Mouse (Mus musculus) liver, adult 2 months (tissue): ENCODE data around the gene Ccdc62. TPM values are rescaled to one million over a fixed set of nuclear protein-coding genes. Genes with fewer than 3 reads are reported as not detected.

Experiments used
- DNase-seq: peaks from one replicate; pipeline ENCODE4 v3.0.0-alpha.2; 2011; ENCODE audit warnings: low read depth, low spot score; ENCODE audit errors: extremely low read depth
- H3K27ac ChIP-seq: fragments of 200-500 bp; replicated peaks from 2 replicates; pipeline ENCODE4 v1.5.1; 2012; ENCODE audit warnings: low read depth, mild to moderate bottlenecking, control low read depth, inconsistent platforms, low read length; ENCODE audit not compliant: insufficient read depth
- H3K27me3 ChIP-seq: fragments of 200-500 bp; 2 replicates; pipeline ENCODE4 v1.6.1; 2012; ENCODE audit warnings: mild to moderate bottlenecking, moderate library complexity, low read length, inconsistent platforms; ENCODE audit not compliant: control insufficient read depth, insufficient read depth
- H3K36me3 ChIP-seq: fragments of 200-500 bp; 2 replicates; pipeline ENCODE4 v1.6.1; 2012; ENCODE audit warnings: low read length, inconsistent platforms; ENCODE audit not compliant: control insufficient read depth, insufficient read depth
- H3K4me1 ChIP-seq: fragments of 200-500 bp; 2 replicates; pipeline ENCODE4 v1.6.1; 2011; ENCODE audit warnings: low read length; ENCODE audit not compliant: control insufficient read depth, insufficient read depth
- H3K4me3 ChIP-seq: fragments of 200-500 bp; 2 replicates; pipeline ENCODE4 v1.5.1; 2011; ENCODE audit warnings: low read depth, mild to moderate bottlenecking, control low read depth, low read length, moderate library complexity; ENCODE audit not compliant: insufficient read depth
- H3K79me2 ChIP-seq: fragments of 200-500 bp; 2 replicates; pipeline ENCODE4 v1.6.1; 2012; ENCODE audit warnings: inconsistent platforms, mild to moderate bottlenecking, low read length, moderate library complexity; ENCODE audit not compliant: control insufficient read depth, insufficient read depth
- H3K9ac ChIP-seq: fragments of 200-500 bp; 2 replicates; pipeline ENCODE4 v1.6.1; 2012; ENCODE audit warnings: low read depth, mild to moderate bottlenecking, control low read depth, inconsistent platforms, low read length
- CTCF ChIP-seq: fragments of 200-500 bp; IDR thresholded peaks from 2 replicates; pipeline ENCODE4 v1.5.1; 2011; ENCODE audit warnings: low read depth, low read length, control low read depth
- POLR2A ChIP-seq: fragments of 200-500 bp; IDR thresholded peaks from 2 replicates; pipeline ENCODE4 v1.6.1; 2011; ENCODE audit warnings: low read length, control low read depth; ENCODE audit not compliant: insufficient read depth; ENCODE audit errors: extremely low read depth
- WGBS: fragments of 180-500 bp; shearing (Covaris S2); methylation state at CpG from one replicate; pipeline ENCODE4 v1.1.7; 2018; 5-methylcytosine and 5-hydroxymethylcytosine counted together
- polyA plus RNA-seq: library from polyadenylated mRNA; depleted of rRNA; stranded (reverse); fragments of >200 nt; gene quantifications from 2 replicates; pipeline ENCODE4 v1.2.3, GENCODE M21; 2012
- total RNA-seq: library from RNA; depleted of rRNA; stranded (reverse); fragments of >200 nt; gene quantifications from 2 replicates; pipeline ENCODE4 v1.2.3, GENCODE M21; 2014

The Ccdc62 gene
- total and polyA plus RNA-seq, 2 experiments = 2.1 to 3.2 TPM

DNA sequence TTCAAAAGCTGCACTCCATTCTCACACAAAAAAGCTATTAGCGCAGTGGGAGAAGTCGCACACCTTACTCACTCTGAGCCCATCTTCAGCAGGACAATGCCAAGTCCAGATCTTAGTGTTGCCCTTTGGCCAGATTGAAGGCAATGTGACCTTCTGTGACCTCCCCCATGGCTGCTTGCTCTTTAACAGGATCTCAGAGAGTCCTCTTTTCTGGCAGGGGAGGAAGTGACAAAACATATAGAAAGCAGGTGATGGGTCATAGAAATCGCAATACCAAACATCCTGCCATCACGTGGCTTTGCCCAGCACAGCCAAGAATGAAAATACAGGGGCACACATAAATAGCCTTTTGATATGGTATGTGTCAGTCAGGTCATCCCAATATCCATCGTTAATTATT, 39.5 kb upstream of the Ccdc62 start:
- H3K4me1 ChIP-seq = no peaks in the 10 kb centered on the region
- TF ChIP-seq CTCF (no peak), POLR2A (no peak)
- no peaks in the 10 kb centered on the region for H3K79me2 ChIP-seq
- peak; percentile 16 for DNase-seq
- WGBS = 43% methylated on average over 5 of the region's 5 CpGs
- H3K9ac ChIP-seq = no peak overlapping the region
- H3K4me3 ChIP-seq = no peak overlapping the region
- H3K36me3 ChIP-seq = no peaks in the 10 kb centered on the region
- no peaks in the 10 kb centered on the region for H3K27me3 ChIP-seq
- H3K27ac ChIP-seq = no peak overlapping the region

DNA sequence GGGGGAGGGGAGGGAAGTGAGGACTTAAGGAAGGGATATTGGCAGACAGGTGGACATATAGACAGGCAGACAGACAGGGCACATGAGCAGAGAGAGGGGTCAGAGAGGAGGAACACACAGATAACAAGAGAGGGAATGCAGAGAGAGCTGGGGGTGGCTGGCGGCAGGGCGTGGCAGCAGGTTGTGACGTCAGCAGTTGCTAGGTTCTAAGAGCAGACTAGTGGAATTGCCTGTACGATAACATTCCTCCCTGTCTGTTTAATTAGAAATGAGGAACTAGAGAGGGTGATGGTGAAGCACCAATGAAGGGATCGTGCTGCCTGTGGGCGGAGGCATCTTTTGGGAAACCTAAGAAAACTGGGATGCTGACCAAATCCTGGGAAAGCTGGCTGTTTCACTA, 38.8 kb upstream of the Ccdc62 start:
- H3K79me2 ChIP-seq = no peaks in the 10 kb centered on the region
- no peak overlapping the region for H3K27ac ChIP-seq
- no peaks in the 10 kb centered on the region for H3K27me3 ChIP-seq
- no peak overlapping the region for H3K9ac ChIP-seq
- no peak overlapping the region for H3K4me3 ChIP-seq
- no peaks in the 10 kb centered on the region for H3K4me1 ChIP-seq
- no peaks in the 10 kb centered on the region for H3K36me3 ChIP-seq
- no peak for TF ChIP-seq CTCF
- TF ChIP-seq POLR2A = no peak
- DNase-seq = no peak
- 49% methylated on average over 6 of the region's 6 CpGs for WGBS

DNA sequence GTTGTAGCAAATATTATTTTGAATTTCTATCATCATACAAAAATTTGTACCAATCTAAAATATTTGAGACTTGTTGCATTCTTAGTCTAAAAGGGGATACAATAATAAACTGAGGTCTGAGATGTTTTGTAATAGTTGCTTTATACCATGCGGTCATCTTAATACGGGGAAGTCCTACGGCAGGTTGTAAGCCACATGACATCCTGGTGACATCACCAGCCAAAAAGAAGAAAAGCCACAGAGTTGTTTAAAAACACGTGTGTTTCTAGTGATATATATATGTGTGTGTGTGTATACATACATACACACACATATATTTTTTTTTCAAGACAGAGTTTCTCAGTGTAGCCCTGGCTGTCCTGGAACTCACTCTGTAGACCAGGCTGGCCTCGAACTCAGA, 37.0 kb upstream of the Ccdc62 start:
- TF ChIP-seq POLR2A = no peak
- no peak for TF ChIP-seq CTCF
- H3K36me3 ChIP-seq = no peaks in the 10 kb centered on the region
- WGBS = 83% methylated on average over 5 of the region's 5 CpGs

DNA sequence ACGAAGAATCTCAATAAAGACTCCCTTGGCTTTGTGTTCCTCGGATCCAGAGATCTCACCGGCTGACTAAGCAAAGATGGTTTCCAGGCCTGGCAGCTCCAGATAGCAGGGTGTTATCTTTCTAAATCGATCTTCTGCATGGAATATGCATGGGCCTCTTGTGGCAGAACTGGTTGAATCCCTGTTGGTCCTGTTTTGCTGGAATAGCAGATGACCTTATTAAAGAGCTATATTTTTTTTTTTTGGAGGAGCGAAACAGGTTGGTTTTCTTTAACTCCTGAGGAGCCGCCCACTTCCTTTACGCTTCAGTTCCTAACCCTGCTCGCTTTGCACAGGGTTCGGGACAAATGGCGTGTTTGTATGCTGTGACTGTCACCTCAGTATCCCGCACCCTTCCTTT, 34.1 kb upstream of the Ccdc62 start:
- Histone ChIP-seq H3K27ac (no peak overlapping the region), H3K27me3 (no peaks in the 10 kb centered on the region), H3K36me3 (no peaks in the 10 kb centered on the region), H3K79me2 (no peaks in the 10 kb centered on the region), H3K4me1 (no peaks in the 10 kb centered on the region), H3K4me3 (no peak overlapping the region), H3K9ac (no peak overlapping the region)
- no peak for DNase-seq
- TF ChIP-seq CTCF (no peak), POLR2A (no peak)
- 88% methylated on average over 11 of the region's 11 CpGs for WGBS

More for the DNA sequence above, 37.0 kb upstream of the Ccdc62 start:
- no peaks in the 10 kb centered on the region for H3K79me2 ChIP-seq
- DNase-seq = no peak
- no peaks in the 10 kb centered on the region for H3K27me3 ChIP-seq
- H3K9ac ChIP-seq = no peak overlapping the region
- no peak overlapping the region for H3K4me3 ChIP-seq
- H3K4me1 ChIP-seq = no peaks in the 10 kb centered on the region
- H3K27ac ChIP-seq = no peak overlapping the region

DNA sequence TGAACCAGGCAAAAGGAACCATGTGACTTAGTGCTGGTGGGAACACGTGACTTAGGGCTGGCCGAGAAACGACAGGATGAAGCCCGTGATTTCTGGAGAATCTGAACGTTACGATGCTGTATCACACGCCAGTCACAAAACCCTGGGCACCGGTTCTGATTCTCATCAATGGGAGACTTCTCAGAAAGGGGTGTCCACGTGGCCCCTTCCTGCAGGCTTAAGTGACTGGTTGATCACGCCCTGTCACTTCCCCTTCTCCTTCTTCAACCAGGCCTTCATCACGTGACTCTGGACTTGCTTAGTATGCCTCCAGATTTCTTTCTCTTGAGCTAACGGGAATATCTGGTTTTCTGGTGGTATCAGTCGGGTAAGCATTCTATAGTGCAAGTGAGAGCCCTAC, 33.1 kb upstream of the Ccdc62 start:
- Histone ChIP-seq H3K27ac (no peak overlapping the region), H3K36me3 (no peaks in the 10 kb centered on the region), H3K27me3 (no peaks in the 10 kb centered on the region), H3K79me2 (no peaks in the 10 kb centered on the region), H3K4me1 (no peaks in the 10 kb centered on the region), H3K4me3 (no peak overlapping the region), H3K9ac (no peak overlapping the region)
- peak; percentile 22 for DNase-seq
- 73% methylated on average over 13 of the region's 13 CpGs for WGBS
- TF ChIP-seq POLR2A (no peak), CTCF (no peak)

DNA sequence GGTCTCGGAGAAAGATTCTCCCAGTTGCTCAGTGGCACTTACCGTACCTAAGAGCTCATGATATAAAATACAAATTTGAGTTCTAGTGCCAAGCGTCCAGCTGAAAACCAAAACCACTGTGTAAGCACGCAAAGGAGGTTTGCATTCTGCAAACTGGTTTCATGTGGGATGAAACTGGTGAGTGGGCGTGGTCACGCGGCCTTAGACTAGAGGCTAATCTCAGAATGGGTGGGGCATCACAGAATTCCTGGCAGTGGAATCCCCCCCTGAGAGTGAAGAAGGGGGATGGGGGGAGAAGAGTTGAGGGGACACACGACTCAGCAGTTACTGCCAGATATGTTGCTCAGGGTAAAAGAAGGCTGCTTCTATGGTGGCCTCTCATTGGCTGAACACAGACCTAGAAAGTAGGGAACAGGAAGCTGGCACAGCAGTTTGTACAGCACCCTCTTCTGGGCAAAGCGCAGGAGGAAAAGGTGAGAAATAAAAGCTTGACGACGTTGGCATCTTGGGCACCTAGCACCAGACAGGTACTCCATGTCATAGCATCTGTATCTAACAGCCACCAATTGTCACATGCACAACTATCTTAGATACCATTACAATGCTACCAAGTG, 26.3 kb upstream of the Ccdc62 start:
- Histone ChIP-seq H3K79me2 (peaks cover 17% of the 10 kb centered on the region; the same call in 1 of the 2 replicates), H3K27me3 (no peaks in the 10 kb centered on the region), H3K4me3 (no peak overlapping the region), H3K9ac (no peak overlapping the region), H3K36me3 (no peaks in the 10 kb centered on the region), H3K27ac (no peak overlapping the region), H3K4me1 (peaks cover 7% of the 10 kb centered on the region)
- TF ChIP-seq CTCF (no peak), POLR2A (no peak)
- DNase-seq = no peak
- 80% methylated on average over 11 of the region's 11 CpGs for WGBS
